Mouse (Mus musculus) midbrain, embryonic 12.5 days (tissue): ENCODE data around the gene Rnf34. TPM values are rescaled to one million over a fixed set of nuclear protein-coding genes. Genes with fewer than 3 reads are reported as not detected.

Experiments used
- ATAC-seq: fragments of 200-750 bp; cut with Nextera tagmentation; 2 replicates; pipeline ENCODE4 v1.8.0; 2017; ENCODE audit warnings: low read depth, moderate TSS enrichment, moderate library complexity; ENCODE audit not compliant: low FRiP score
- H3K27ac ChIP-seq: fragments of 300-500 bp; sonication (generic); replicated peaks from 2 replicates; pipeline ENCODE4 v1.5.1; 2016; ENCODE audit warnings: mild to moderate bottlenecking
- H3K27me3 ChIP-seq: fragments of 300-500 bp; sonication (generic); 2 replicates; pipeline ENCODE4 v1.6.1; 2016; ENCODE audit warnings: mild to moderate bottlenecking
- H3K36me3 ChIP-seq: fragments of 300-500 bp; sonication (generic); 2 replicates; pipeline ENCODE4 v1.6.1; 2016
- H3K4me1 ChIP-seq: fragments of 300-500 bp; sonication (generic); 2 replicates; pipeline ENCODE4 v1.6.1; 2016
- H3K4me2 ChIP-seq: fragments of 300-500 bp; sonication (generic); replicated peaks from 2 replicates; pipeline ENCODE4 v1.6.1; 2016; ENCODE audit warnings: mild to moderate bottlenecking, moderate library complexity
- H3K4me3 ChIP-seq: fragments of 300-500 bp; sonication (generic); 2 replicates; pipeline ENCODE4 v1.5.1; 2016; ENCODE audit warnings: mild to moderate bottlenecking
- H3K9ac ChIP-seq: fragments of 300-500 bp; sonication (generic); replicated peaks from 2 replicates; pipeline ENCODE4 v1.6.1; 2016; ENCODE audit warnings: mild to moderate bottlenecking, moderate library complexity
- H3K9me3 ChIP-seq: fragments of 300-500 bp; sonication (generic); 2 replicates; pipeline ENCODE4 v1.6.1; 2016; ENCODE audit warnings: mild to moderate bottlenecking
- WGBS: fragments of 180-500 bp; shearing (Covaris S2); methylation state at CpG from one replicate; pipeline ENCODE4 v1.1.7; 2016; 5-methylcytosine and 5-hydroxymethylcytosine counted together
- polyA plus RNA-seq: library from polyadenylated mRNA; unstranded; fragments of >200 nt; fragmentation: Nextera tagmentation; extraction: Ambion mirVana; gene quantifications from 2 replicates; pipeline ENCODE4 v1.2.1, GENCODE M21; 2016

Gene Rnf34
- polyA plus RNA-seq, 1 experiment from 2014 or later: 52.0 TPM

- WGBS: 75% methylated on average over 6 of the region's 6 CpGs
- no peak overlapping the region for H3K9ac ChIP-seq
Measured at GRCm38 (mm10) chr5:122824450-122824849, 25.4 kb upstream of the Rnf34 start.

GRCm38 (mm10) chr5:122825099-122825498 lies 24.7 kb upstream of the Rnf34 start:
- no peak overlapping the region for H3K4me3 ChIP-seq
- no peaks in the 10 kb centered on the region for H3K27me3 ChIP-seq
- 84% methylated on average over 8 of the region's 8 CpGs for WGBS
- H3K27ac ChIP-seq: no peak overlapping the region
- no peak overlapping the region for H3K9ac ChIP-seq
- H3K4me1 ChIP-seq: peaks cover 3% of the 10 kb centered on the region
- no peak overlapping the region for H3K4me2 ChIP-seq
- no peak for ATAC-seq
- H3K36me3 ChIP-seq: no peaks in the 10 kb centered on the region
- no peaks in the 10 kb centered on the region for H3K9me3 ChIP-seq

More at GRCm38 (mm10) chr5:122824450-122824849, 25.4 kb upstream of the Rnf34 start:
- Histone ChIP-seq H3K9me3 (no peaks in the 10 kb centered on the region), H3K4me2 (no peak overlapping the region), H3K27ac (no peak overlapping the region), H3K4me1 (peaks cover 8% of the 10 kb centered on the region), H3K4me3 (no peak overlapping the region), H3K27me3 (no peaks in the 10 kb centered on the region), H3K36me3 (no peaks in the 10 kb centered on the region)
- ATAC-seq: no peak

GRCm38 (mm10) chr5:122832536-122832935 lies 17.3 kb upstream of the Rnf34 start:
- no peak overlapping the region for H3K27ac ChIP-seq
- ATAC-seq: no peak

GRCm38 (mm10) chr5:122832996-122833395 lies 16.9 kb upstream of the Rnf34 start:
- ATAC-seq: no peak
- no peak overlapping the region for H3K9ac ChIP-seq
- H3K27ac ChIP-seq: no peak overlapping the region
- no peaks in the 10 kb centered on the region for H3K36me3 ChIP-seq
- H3K4me1 ChIP-seq: no peaks in the 10 kb centered on the region
- H3K27me3 ChIP-seq: no peaks in the 10 kb centered on the region
- H3K4me2 ChIP-seq: no peak overlapping the region
- WGBS: 84% methylated on average over 10 of the region's 10 CpGs
- no peaks in the 10 kb centered on the region for H3K9me3 ChIP-seq
- no peak overlapping the region for H3K4me3 ChIP-seq

More at GRCm38 (mm10) chr5:122832536-122832935, 17.3 kb upstream of the Rnf34 start:
- 86% methylated on average over 10 of the region's 10 CpGs for WGBS
- no peaks in the 10 kb centered on the region for H3K36me3 ChIP-seq
- no peak overlapping the region for H3K4me3 ChIP-seq
- no peaks in the 10 kb centered on the region for H3K4me1 ChIP-seq
- H3K4me2 ChIP-seq: no peak overlapping the region
- H3K9ac ChIP-seq: no peak overlapping the region
- H3K27me3 ChIP-seq: no peaks in the 10 kb centered on the region
- H3K9me3 ChIP-seq: no peaks in the 10 kb centered on the region

- no peak overlapping the region for H3K9ac ChIP-seq
- H3K27ac ChIP-seq: no peak overlapping the region
- no peaks in the 10 kb centered on the region for H3K36me3 ChIP-seq
- no peaks in the 10 kb centered on the region for H3K27me3 ChIP-seq
- no peaks in the 10 kb centered on the region for H3K4me1 ChIP-seq
- no peak for ATAC-seq
- no peak overlapping the region for H3K4me2 ChIP-seq
- no peaks in the 10 kb centered on the region for H3K9me3 ChIP-seq
- WGBS: 86% methylated on average over 2 of the region's 2 CpGs
- no peak overlapping the region for H3K4me3 ChIP-seq
Measured at GRCm38 (mm10) chr5:122841126-122841525, 8.7 kb upstream of the Rnf34 start.

- no peak overlapping the region for H3K4me3 ChIP-seq
- no peak overlapping the region for H3K9ac ChIP-seq
- no peaks in the 10 kb centered on the region for H3K36me3 ChIP-seq
- no peaks in the 10 kb centered on the region for H3K4me1 ChIP-seq
- no peaks in the 10 kb centered on the region for H3K27me3 ChIP-seq
- no peak overlapping the region for H3K27ac ChIP-seq
- H3K4me2 ChIP-seq: no peak overlapping the region
- 88% methylated on average over 5 of the region's 5 CpGs for WGBS
- ATAC-seq: no peak
- no peaks in the 10 kb centered on the region for H3K9me3 ChIP-seq
Measured at GRCm38 (mm10) chr5:122843799-122844198, 6.0 kb upstream of the Rnf34 start.

- under 1% methylated on average over 38 of the region's 38 CpGs for WGBS
- Histone ChIP-seq H3K36me3 (no peaks in the 10 kb centered on the region), H3K27me3 (no peaks in the 10 kb centered on the region), H3K4me1 (peaks cover 15% of the 10 kb centered on the region), H3K9ac (peak overlapping the region; percentile 93), H3K4me3 (peak overlapping the region; percentile 80), H3K4me2 (peak overlapping the region; percentile 88), H3K9me3 (no peaks in the 10 kb centered on the region), H3K27ac (peak overlapping the region; percentile 94)
- peak; percentile 90 for ATAC-seq
Measured at GRCm38 (mm10) chr5:122850319-122851002, 613 bp downstream of the Rnf34 start.

GRCm38 (mm10) chr5:122852611-122853010 lies 2.8 kb downstream of the Rnf34 start:
- ATAC-seq: no peak
- Histone ChIP-seq H3K4me1 (peaks cover 15% of the 10 kb centered on the region), H3K4me2 (no peak overlapping the region), H3K27me3 (no peaks in the 10 kb centered on the region), H3K27ac (no peak overlapping the region), H3K36me3 (no peaks in the 10 kb centered on the region), H3K9me3 (no peaks in the 10 kb centered on the region), H3K9ac (no peak overlapping the region), H3K4me3 (no peak overlapping the region)
- 69% methylated on average over 2 of the region's 2 CpGs for WGBS

- H3K9ac ChIP-seq: no peak overlapping the region
- H3K4me2 ChIP-seq: no peak overlapping the region
- H3K9me3 ChIP-seq: no peaks in the 10 kb centered on the region
- no peaks in the 10 kb centered on the region for H3K36me3 ChIP-seq
- H3K27ac ChIP-seq: no peak overlapping the region
- no peak overlapping the region for H3K4me3 ChIP-seq
- 84% methylated on average over 3 of the region's 3 CpGs for WGBS
- no peaks in the 10 kb centered on the region for H3K27me3 ChIP-seq
- no peak for ATAC-seq
- peaks cover 11% of the 10 kb centered on the region for H3K4me1 ChIP-seq
Measured at GRCm38 (mm10) chr5:122855858-122856257, 6.0 kb downstream of the Rnf34 start.

- no peak overlapping the region for H3K4me3 ChIP-seq
- H3K9ac ChIP-seq: no peak overlapping the region
- no peaks in the 10 kb centered on the region for H3K27me3 ChIP-seq
- H3K27ac ChIP-seq: no peak overlapping the region
- WGBS: 100% methylated on average over 2 of the region's 2 CpGs
- no peaks in the 10 kb centered on the region for H3K9me3 ChIP-seq
- H3K36me3 ChIP-seq: peaks cover 56% of the 10 kb centered on the region
- H3K4me1 ChIP-seq: no peaks in the 10 kb centered on the region
- H3K4me2 ChIP-seq: no peak overlapping the region
- ATAC-seq: no peak
Measured at GRCm38 (mm10) chr5:122863053-122863452, 13.2 kb downstream of the Rnf34 start.

- no peaks in the 10 kb centered on the region for H3K9me3 ChIP-seq
- peaks cover 64% of the 10 kb centered on the region for H3K36me3 ChIP-seq
- H3K27me3 ChIP-seq: no peaks in the 10 kb centered on the region
- no peak overlapping the region for H3K4me3 ChIP-seq
- WGBS: 94% methylated on average over 3 of the region's 3 CpGs
- ATAC-seq: no peak
- H3K9ac ChIP-seq: no peak overlapping the region
- H3K4me1 ChIP-seq: no peaks in the 10 kb centered on the region
- H3K4me2 ChIP-seq: no peak overlapping the region
- H3K27ac ChIP-seq: no peak overlapping the region
Measured at GRCm38 (mm10) chr5:122872626-122873025, 22.8 kb downstream of the Rnf34 start.

- Histone ChIP-seq H3K9me3 (no peaks in the 10 kb centered on the region), H3K36me3 (peaks cover 62% of the 10 kb centered on the region), H3K4me1 (no peaks in the 10 kb centered on the region), H3K4me2 (no peak overlapping the region), H3K27ac (no peak overlapping the region), H3K4me3 (no peak overlapping the region), H3K9ac (no peak overlapping the region), H3K27me3 (no peaks in the 10 kb centered on the region)
- WGBS: 80% methylated on average over 2 of the region's 2 CpGs
- ATAC-seq: no peak
Measured at GRCm38 (mm10) chr5:122873573-122873972, 23.7 kb downstream of the Rnf34 start.

- H3K9me3 ChIP-seq: no peaks in the 10 kb centered on the region
- H3K9ac ChIP-seq: no peak overlapping the region
- H3K27ac ChIP-seq: no peak overlapping the region
- 90% methylated on average over 3 of the region's 3 CpGs for whole genome bisulfite sequencing
- no peaks in the 10 kb centered on the region for H3K27me3 ChIP-seq
- H3K4me1 ChIP-seq: no peaks in the 10 kb centered on the region
- no peak overlapping the region for H3K4me2 ChIP-seq
- no peak for ATAC-seq
- H3K4me3 ChIP-seq: no peak overlapping the region
- peaks cover 64% of the 10 kb centered on the region for H3K36me3 ChIP-seq
Measured at GRCm38 (mm10) chr5:122874359-122874758, 24.5 kb downstream of the Rnf34 start.
